Mouse (Mus musculus) lung, embryonic 14.5 days (tissue): Measurements from ENCODE around the gene Bola1. TPM values are rescaled to one million over a fixed set of nuclear protein-coding genes. Genes with fewer than 3 reads are reported as not detected.
A peak's percentile ranks its signal among the peaks of the same experiment; 100 is the strongest.
"Not testable (repeated sequence)": the region's sequence is repeated elsewhere in the genome, so short reads cannot be mapped to it uniquely, and the experiment has no call there.

Experiments used
- ATAC-seq: fragments of 200-750 bp; cut with Nextera tagmentation; 2 replicates; pipeline ENCODE4 v1.8.0; 2017; ENCODE audit warnings: mild to moderate bottlenecking, moderate TSS enrichment, moderate library complexity; ENCODE audit not compliant: insufficient read depth
- DNase-seq: peaks from one replicate; pipeline ENCODE4 v3.0.0-alpha.2; 2015
- H3K27ac ChIP-seq: fragments of 300-500 bp; sonication (generic); 2 replicates; pipeline ENCODE4 v1.5.1; 2014; ENCODE audit warnings: low read depth, mild to moderate bottlenecking, moderate library complexity
- H3K27me3 ChIP-seq: fragments of 300-500 bp; sonication (generic); 2 replicates; pipeline ENCODE4 v1.6.1; 2014; ENCODE audit warnings: low read length, control low read depth; ENCODE audit not compliant: insufficient read depth
- H3K36me3 ChIP-seq: fragments of 300-500 bp; sonication (generic); 2 replicates; pipeline ENCODE4 v1.6.1; 2014; ENCODE audit warnings: control low read depth; ENCODE audit not compliant: insufficient read depth
- H3K4me1 ChIP-seq: fragments of 300-500 bp; sonication (generic); 2 replicates; pipeline ENCODE4 v1.6.1; 2014; ENCODE audit warnings: antibody characterized with exemption, control low read depth; ENCODE audit not compliant: insufficient read depth
- H3K4me2 ChIP-seq: fragments of 300-500 bp; sonication (generic); 2 replicates; pipeline ENCODE4 v1.6.1; 2014; ENCODE audit warnings: mild to moderate bottlenecking
- H3K4me3 ChIP-seq: fragments of 300-500 bp; sonication (generic); 2 replicates; pipeline ENCODE4 v1.5.1; 2014; ENCODE audit warnings: low read depth, low read length
- H3K9ac ChIP-seq: fragments of 300-500 bp; sonication (generic); 2 replicates; pipeline ENCODE4 v1.6.1; 2014
- H3K9me3 ChIP-seq: fragments of 300-500 bp; sonication (generic); 2 replicates; pipeline ENCODE4 v1.6.1; 2016; ENCODE audit warnings: low read depth, low read length, control low read depth
- CTCF ChIP-seq: IDR thresholded peaks from 2 replicates; pipeline ENCODE4 v1.5.1; 2016; ENCODE audit warnings: antibody characterized with exemption, low read depth
- WGBS: fragments of 180-500 bp; shearing (Covaris S2); extraction: QIAGEN DNeasy Blood & Tissue Kit; methylation state at CpG from one replicate; pipeline ENCODE4 v1.1.7; 2014; 5-methylcytosine and 5-hydroxymethylcytosine counted together
- polyA plus RNA-seq: library from polyadenylated mRNA; unstranded; fragments of >200 nt; fragmentation: Nextera tagmentation; extraction: Ambion mirVana; gene quantifications from 2 replicates; pipeline ENCODE4 v1.2.1, GENCODE M21; 2014

Gene Bola1
- polyA plus RNA-seq, 1 experiment from 2014 or later: 57.6 TPM

DNA sequence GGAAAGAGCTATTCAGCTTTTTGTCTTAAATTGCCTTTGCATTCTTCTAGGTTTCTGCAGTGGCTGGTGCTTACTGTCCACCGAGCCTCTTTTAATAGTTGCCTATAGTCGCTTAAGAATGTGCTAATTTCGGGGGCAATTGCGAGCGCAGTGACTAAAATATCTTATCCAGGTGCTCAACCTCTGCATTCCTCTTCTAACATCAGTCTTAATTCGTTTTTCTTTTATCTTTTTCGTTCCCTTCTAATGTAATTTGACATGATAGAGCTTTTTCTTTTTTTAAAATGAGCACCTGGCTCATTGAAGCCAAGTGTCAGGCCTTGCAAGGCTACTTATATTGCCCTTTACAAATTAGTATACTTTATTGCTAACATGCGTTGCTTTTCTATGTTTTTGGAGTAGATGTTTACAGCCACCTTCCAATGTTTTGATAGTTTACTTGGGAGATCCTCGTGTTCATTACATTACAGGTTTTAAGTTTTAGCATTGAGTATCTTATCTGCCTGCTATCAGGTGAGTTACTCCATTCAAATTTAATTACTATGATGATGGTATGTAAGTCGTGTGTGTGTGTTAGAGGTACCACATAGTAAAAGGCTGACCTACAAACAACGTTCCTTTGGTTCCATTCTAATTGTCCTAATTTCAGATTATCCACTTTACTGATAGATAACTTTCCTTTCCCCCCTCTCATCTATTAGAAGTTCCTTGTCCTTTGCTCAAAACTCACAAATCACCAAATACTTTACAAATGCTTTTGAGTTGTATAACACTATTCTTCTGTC, 28.0 kb upstream of the Bola1 start:
- TF ChIP-seq CTCF: no peak
- H3K4me1 ChIP-seq: peaks cover 8% of the 10 kb centered on the region
- H3K4me3 ChIP-seq: peak overlapping the region; percentile 52
- no peaks in the 10 kb centered on the region for H3K9me3 ChIP-seq
- ATAC-seq (no peak), DNase-seq (peak; percentile 54)
- H3K27me3 ChIP-seq: no peaks in the 10 kb centered on the region
- H3K4me2 ChIP-seq: peak overlapping the region; percentile 70
- H3K36me3 ChIP-seq: no peaks in the 10 kb centered on the region
- H3K9ac ChIP-seq: peak overlapping the region; percentile 62
- 2% methylated on average over 11 of the region's 11 CpGs for WGBS
- H3K27ac ChIP-seq: peak overlapping the region; percentile 86

DNA sequence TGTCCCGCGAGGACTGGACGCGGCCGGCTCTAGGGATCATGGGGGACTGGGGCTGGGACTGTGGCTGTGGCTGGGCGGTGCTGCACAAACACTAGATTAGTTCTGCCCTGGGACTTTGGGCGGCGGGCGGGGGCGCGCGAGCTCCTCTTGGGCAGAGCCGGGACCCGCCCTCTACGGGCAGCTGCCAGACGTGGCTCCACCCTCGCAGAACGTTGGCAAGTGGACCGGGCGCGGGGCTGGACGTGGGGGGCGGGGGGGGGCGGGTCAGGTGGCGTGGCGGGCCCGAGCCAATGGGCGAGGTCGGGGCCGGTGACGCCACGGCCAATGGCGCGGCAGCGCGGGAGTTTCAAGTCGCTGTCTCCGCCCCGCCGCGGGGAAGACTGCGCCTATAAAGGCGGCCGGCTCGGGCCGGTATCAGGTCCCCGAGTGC, 26.9 kb upstream of the Bola1 start, which contains the start of gene Hist2h3c1:
TSS of gene Hist2h3c1 (plus strand) at position 259 of the 430 bp plus-strand sequence.
- peak; percentile 92 for ATAC-seq
- H3K9ac ChIP-seq: peak within 1 kb of the TSS; percentile 62
- not testable (repeated sequence) for H3K9me3 ChIP-seq, H3K27me3 ChIP-seq, DNase-seq, H3K4me1 ChIP-seq, H3K36me3 ChIP-seq
- H3K4me3 ChIP-seq: peak within 1 kb of the TSS; percentile 52
- peak within 1 kb of the TSS; percentile 70 for H3K4me2 ChIP-seq
- H3K27ac ChIP-seq: peak within 1 kb of the TSS; percentile 86
- 1% methylated on average over 11 of the region's 47 CpGs for WGBS

DNA sequence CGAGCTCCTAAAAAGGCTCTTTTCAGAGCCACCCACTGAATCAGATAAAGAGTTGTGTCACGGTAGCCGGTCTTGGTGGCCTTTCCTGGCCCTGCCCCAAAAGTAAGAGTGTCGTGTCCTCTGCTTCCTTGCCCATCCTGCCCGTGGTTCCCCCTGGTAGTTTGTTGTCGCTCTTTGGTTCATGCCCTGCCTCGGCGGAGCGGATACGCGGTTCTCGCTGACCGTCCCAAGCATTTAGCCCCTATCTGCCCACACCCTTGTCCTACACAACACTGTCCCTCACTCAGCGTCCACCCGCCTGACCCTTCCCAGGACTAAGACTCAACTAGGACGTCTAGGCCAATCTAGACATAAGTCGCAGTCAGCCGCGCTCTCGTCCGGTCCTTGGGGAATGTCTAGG, 26.5 kb upstream of the Bola1 start:
- ATAC-seq: not testable (repeated sequence)

DNA sequence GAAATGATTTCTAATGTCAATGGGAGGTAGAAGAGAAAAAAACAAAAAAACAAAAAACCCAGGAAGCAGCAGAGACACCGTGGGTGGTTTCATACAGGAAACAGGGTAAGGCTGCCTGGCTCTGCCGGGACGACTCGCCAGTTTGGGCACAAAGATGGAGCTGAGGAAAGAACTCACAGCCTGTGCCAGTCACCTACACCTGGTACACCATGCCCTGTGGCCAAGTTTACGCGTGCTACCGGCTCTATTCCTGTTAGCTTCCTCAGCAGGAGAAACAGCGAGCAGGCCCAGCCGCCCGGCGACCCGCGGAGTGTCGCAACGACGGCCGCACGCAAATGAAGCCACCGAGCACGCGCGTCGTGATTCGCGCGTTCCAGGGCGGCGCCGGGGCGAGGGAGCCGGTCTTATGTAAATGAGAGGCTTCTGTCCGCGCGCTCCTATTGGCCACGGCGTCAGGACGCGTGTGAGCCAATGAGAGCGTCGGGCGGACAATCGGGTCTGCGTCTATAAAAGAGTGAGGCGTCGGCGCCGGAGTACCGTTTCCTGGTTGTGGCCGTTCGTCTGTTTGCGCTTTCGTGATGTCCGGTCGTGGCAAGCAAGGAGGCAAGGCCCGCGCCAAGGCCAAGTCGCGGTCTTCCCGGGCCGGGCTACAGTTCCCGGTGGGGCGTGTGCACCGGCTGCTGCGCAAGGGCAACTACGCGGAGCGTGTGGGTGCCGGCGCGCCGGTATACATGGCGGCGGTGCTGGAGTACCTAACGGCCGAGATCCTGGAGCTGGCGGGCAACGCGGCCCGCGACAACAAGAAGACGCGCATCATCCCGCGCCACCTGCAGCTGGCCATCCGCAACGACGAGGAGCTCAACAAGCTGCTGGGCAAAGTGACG, 25.7 kb upstream of the Bola1 start, which contains the start of gene Hist2h2aa1:
TSS of gene Hist2h2aa1 (plus strand) at position 495 of the 884 bp plus-strand sequence.
- WGBS: 1% methylated on average over 18 of the region's 88 CpGs
- DNase-seq (peak; percentile 80), ATAC-seq (peak; percentile 82)
- Histone ChIP-seq H3K4me2 (peak within 1 kb of the TSS; percentile 70), H3K4me3 (peak within 1 kb of the TSS; percentile 42), H3K27ac (peak within 1 kb of the TSS; percentile 98), H3K9ac (peak within 1 kb of the TSS; percentile 67)
- not testable (repeated sequence) for H3K36me3 ChIP-seq, H3K27me3 ChIP-seq, H3K4me1 ChIP-seq, H3K9me3 ChIP-seq

More for the DNA sequence above, 26.5 kb upstream of the Bola1 start:
- not testable (repeated sequence) for H3K9me3 ChIP-seq, H3K4me1 ChIP-seq, H3K27me3 ChIP-seq, H3K4me2 ChIP-seq, DNase-seq, H3K36me3 ChIP-seq
- H3K27ac ChIP-seq: peak overlapping the region; percentile 70; the same call in 1 of the 2 replicates
- 0% methylated on average over 10 of the region's 21 CpGs for WGBS
- H3K4me3 ChIP-seq: peak overlapping the region; percentile 22; the same call in 1 of the 2 replicates
- peak overlapping the region; percentile 43; the same call in 1 of the 2 replicates for H3K9ac ChIP-seq

DNA sequence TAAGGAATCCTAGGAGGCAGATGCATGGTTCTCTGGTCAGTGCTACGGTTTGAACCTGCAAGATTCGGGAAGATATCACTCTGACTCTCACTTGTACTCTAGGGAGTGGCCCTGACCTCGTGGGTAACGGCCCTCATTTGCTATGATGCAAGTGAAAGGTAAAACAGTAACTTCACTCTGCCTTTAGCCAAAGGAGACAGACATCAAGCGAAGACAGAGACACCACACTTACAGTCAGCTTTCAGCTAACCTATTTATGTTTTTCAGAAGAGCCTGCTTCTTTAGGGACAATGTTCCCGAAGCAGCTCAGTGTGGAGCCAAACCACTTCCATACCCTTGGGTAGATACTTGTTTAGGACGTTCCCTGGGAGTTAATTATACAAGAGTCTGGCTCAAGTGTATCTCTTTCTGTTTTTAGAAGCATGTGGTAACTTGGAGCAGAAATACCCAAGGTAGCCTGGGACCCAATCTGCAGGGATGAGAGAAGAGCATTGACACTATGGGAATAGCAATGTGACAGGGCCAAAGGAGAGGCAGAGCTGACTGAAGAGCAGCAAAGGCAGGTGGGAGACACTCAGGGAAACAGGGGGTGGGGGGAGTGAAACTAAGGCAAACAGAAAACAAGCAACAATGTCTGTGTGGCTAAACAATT, 24.5 kb upstream of the Bola1 start:
- Histone ChIP-seq H3K9ac (peak overlapping the region; percentile 67), H3K4me3 (peak overlapping the region; percentile 42), H3K4me1 (peaks cover 8% of the 10 kb centered on the region), H3K9me3 (no peaks in the 10 kb centered on the region), H3K4me2 (peak overlapping the region; percentile 70), H3K27me3 (no peaks in the 10 kb centered on the region), H3K36me3 (no peaks in the 10 kb centered on the region), H3K27ac (peak overlapping the region; percentile 98)
- ATAC-seq (no peak), DNase-seq (no peak)
- 75% methylated on average over 7 of the region's 7 CpGs for WGBS
- no peak for TF ChIP-seq CTCF

DNA sequence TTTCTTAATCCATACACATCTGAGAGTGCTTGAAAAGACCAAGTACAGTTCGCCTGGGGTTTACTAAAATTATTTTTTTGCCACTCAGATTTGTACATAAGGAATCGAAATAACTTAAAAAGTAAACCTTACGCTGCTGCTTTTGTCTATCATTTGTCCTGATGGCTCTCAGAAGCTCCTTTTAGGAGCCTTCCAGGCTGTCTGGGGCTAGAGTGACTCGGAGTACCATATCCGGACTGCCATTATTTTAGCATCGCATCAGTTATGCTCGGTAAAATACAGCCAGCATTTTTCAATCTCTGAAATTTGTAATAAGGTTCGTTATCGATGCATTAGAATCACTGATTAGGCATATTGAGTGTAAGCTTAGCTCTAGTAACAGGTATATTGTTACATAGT, 21.3 kb upstream of the Bola1 start:
- H3K4me3 ChIP-seq: 0 out of 2 replicates have a peak overlapping the region, but pooled peaks have one; percentile 9
- no peaks in the 10 kb centered on the region for H3K36me3 ChIP-seq
- no peaks in the 10 kb centered on the region for H3K27me3 ChIP-seq
- no peak for ATAC-seq
- H3K4me1 ChIP-seq: peaks cover 10% of the 10 kb centered on the region
- peak overlapping the region; percentile 94 for H3K27ac ChIP-seq
- WGBS: 72% methylated on average over 9 of the region's 9 CpGs
- H3K9me3 ChIP-seq: no peaks in the 10 kb centered on the region
- DNase-seq: peak; percentile 14
- H3K9ac ChIP-seq: peak overlapping the region; percentile 47
- no peak for TF ChIP-seq CTCF
- peak overlapping the region; percentile 54 for H3K4me2 ChIP-seq

DNA sequence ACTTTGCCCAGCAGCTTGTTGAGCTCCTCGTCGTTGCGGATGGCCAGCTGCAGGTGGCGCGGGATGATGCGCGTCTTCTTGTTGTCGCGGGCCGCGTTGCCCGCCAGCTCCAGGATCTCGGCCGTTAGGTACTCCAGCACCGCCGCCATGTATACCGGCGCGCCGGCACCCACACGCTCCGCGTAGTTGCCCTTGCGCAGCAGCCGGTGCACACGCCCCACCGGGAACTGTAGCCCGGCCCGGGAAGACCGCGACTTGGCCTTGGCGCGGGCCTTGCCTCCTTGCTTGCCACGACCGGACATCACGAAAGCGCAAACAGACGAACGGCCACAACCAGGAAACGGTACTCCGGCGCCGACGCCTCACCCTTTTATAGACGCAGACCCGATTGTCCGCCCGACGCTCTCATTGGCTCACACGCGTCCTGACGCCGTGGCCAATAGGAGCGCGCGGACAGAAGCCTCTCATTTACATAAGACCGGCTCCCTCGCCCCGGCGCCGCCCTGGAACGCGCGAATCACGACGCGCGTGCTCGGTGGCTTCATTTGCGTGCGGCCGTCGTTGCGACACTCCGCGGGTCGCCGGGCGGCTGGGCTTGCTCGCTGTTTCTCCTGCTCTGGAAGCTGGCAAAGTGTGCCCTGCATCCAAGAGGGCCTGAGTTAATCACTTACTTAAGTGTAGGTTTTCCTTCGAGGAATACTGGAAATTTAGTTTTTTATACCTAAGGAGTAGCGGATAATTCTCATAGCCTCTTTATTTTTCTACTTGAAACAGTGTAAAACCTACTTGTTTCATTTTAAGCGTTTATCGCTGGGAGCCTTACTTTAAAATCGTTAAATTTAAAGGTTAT, 20.7 kb upstream of the Bola1 start, which contains the start of gene Hist2h2aa2:
TSS of gene Hist2h2aa2 (minus strand) at position 328 of the 850 bp plus-strand sequence.
- H3K9ac ChIP-seq: peak within 1 kb of the TSS; percentile 47
- peak; percentile 84 for DNase-seq
- not testable (repeated sequence) for H3K36me3 ChIP-seq, H3K9me3 ChIP-seq, H3K4me1 ChIP-seq, H3K27me3 ChIP-seq
- peak within 1 kb of the TSS; percentile 29; the same call in 1 of the 2 replicates for H3K4me3 ChIP-seq
- peak within 1 kb of the TSS; percentile 54 for H3K4me2 ChIP-seq
- peak; percentile 75 for ATAC-seq
- 4% methylated on average over 28 of the region's 85 CpGs for WGBS
- peak within 1 kb of the TSS; percentile 94 for H3K27ac ChIP-seq

DNA sequence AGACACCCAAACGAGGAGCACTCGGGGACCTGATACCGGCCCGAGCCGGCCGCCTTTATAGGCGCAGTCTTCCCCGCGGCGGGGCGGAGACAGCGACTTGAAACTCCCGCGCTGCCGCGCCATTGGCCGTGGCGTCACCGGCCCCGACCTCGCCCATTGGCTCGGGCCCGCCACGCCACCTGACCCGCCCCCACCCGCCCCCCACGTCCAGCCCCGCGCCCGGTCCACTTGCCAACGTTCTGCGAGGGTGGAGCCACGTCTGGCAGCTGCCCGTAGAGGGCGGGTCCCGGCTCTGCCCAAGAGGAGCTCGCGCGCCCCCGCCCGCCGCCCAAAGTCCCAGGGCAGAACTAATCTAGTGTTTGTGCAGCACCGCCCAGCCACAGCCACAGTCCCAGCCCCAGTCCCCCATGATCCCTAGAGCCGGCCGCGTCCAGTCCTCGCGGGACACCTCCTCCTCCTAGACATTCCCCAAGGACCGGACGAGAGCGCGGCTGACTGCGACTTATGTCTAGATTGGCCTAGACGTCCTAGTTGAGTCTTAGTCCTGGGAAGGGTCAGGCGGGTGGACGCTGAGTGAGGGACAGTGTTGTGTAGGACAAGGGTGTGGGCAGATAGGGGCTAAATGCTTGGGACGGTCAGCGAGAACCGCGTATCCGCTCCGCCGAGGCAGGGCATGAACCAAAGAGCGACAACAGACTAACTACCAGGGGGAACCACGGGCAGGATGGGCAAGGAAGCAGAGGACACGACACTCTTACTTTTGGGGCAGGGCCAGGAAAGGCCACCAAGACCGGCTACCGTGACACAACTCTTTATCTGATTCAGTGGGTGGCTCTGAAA, 19.7 kb upstream of the Bola1 start, which contains the start of gene Hist2h3c2:
TSS of gene Hist2h3c2 (minus strand) at position 174 of the 840 bp plus-strand sequence.
- not testable (repeated sequence) for DNase-seq, H3K4me1 ChIP-seq, H3K27me3 ChIP-seq, H3K9me3 ChIP-seq, H3K36me3 ChIP-seq
- peak within 1 kb of the TSS; percentile 45 for H3K4me3 ChIP-seq
- WGBS: under 1% methylated on average over 20 of the region's 68 CpGs
- H3K27ac ChIP-seq: peak within 1 kb of the TSS; percentile 88
- peak within 1 kb of the TSS; percentile 71 for H3K9ac ChIP-seq
- ATAC-seq: peak; percentile 92
- H3K4me2 ChIP-seq: peak within 1 kb of the TSS; percentile 89
